Mouse (Mus musculus) heart, embryonic 14.5 days (tissue): Measurements from ENCODE around the gene Tmed1. TPM values are rescaled to one million over a fixed set of nuclear protein-coding genes. Genes with fewer than 3 reads are reported as not detected.

ENCODE experiments used
- ATAC-seq: fragments of 200-750 bp; cut with Nextera tagmentation; 2 replicates; pipeline ENCODE4 v1.8.0; 2017; ENCODE audit warnings: low read depth, moderate TSS enrichment; ENCODE audit not compliant: insufficient number of reproducible peaks, insufficient read depth, low FRiP score
- H3K27ac ChIP-seq, 2 experiments: fragments of 200-500 bp in 1 of 2; fragments of 300-500 bp in 1 of 2; sonication (generic) in 1 of 2; replicated peaks in 1 of 2; 2 replicates each; pipeline ENCODE4 v1.5.1; 2012 to 2014; ENCODE audit warnings: low read depth in 2 of 2, low read length in 2 of 2, control low read depth in 1 of 2, mild to moderate bottlenecking in 1 of 2, mixed read lengths in 1 of 2; ENCODE audit not compliant: control insufficient read depth in 1 of 2, insufficient read depth in 1 of 2
- H3K27me3 ChIP-seq: fragments of 300-500 bp; sonication (generic); 2 replicates; pipeline ENCODE4 v1.6.1; 2014; ENCODE audit warnings: mild to moderate bottlenecking, low read length, control low read depth; ENCODE audit not compliant: control insufficient read depth, insufficient read depth
- H3K36me3 ChIP-seq: fragments of 300-500 bp; sonication (generic); 2 replicates; pipeline ENCODE4 v1.6.1; 2014; ENCODE audit warnings: mild to moderate bottlenecking, control low read depth, low read length, mixed read lengths; ENCODE audit not compliant: control insufficient read depth, insufficient read depth
- H3K4me1 ChIP-seq, 2 experiments: fragments of 200-500 bp in 1 of 2; fragments of 300-500 bp in 1 of 2; sonication (generic) in 1 of 2; 2 replicates each; pipeline ENCODE4 v1.6.1; 2012 to 2014; ENCODE audit warnings: low read length in 2 of 2, control low read depth in 1 of 2, mixed read lengths in 1 of 2; ENCODE audit not compliant: control insufficient read depth in 2 of 2, insufficient read depth in 2 of 2
- H3K4me2 ChIP-seq: fragments of 300-500 bp; sonication (generic); 2 replicates; pipeline ENCODE4 v1.6.1; 2014; ENCODE audit warnings: mild to moderate bottlenecking, low read length
- H3K4me3 ChIP-seq, 2 experiments: fragments of 200-500 bp in 1 of 2; fragments of 300-500 bp in 1 of 2; sonication (generic) in 1 of 2; 2 replicates each; pipeline ENCODE4 v1.5.1; 2012 to 2014; ENCODE audit warnings: low read length in 2 of 2, mild to moderate bottlenecking in 2 of 2, control low read depth in 1 of 2, low read depth in 1 of 2, moderate library complexity in 1 of 2; ENCODE audit not compliant: control insufficient read depth in 1 of 2, insufficient read depth in 1 of 2
- H3K9ac ChIP-seq: fragments of 300-500 bp; sonication (generic); 2 replicates; pipeline ENCODE4 v1.6.1; 2014; ENCODE audit warnings: mild to moderate bottlenecking, low read length
- H3K9me3 ChIP-seq: fragments of 300-500 bp; sonication (generic); 2 replicates; pipeline ENCODE4 v1.6.1; 2016; ENCODE audit warnings: low read length, control low read depth; ENCODE audit not compliant: control insufficient read depth
- WGBS: fragments of 180-500 bp; shearing (Covaris S2); extraction: QIAGEN DNeasy Blood & Tissue Kit; methylation state at CpG from one replicate; pipeline ENCODE4 v1.1.7; 2014; 5-methylcytosine and 5-hydroxymethylcytosine counted together
- polyA plus RNA-seq: library from polyadenylated mRNA; unstranded; fragments of >200 nt; fragmentation: Nextera tagmentation; extraction: Ambion mirVana; gene quantifications from 2 replicates; pipeline ENCODE4 v1.2.1, GENCODE M21; 2014

Gene Tmed1
- polyA plus RNA-seq, 1 experiment from 2014 or later = 81.4 TPM

GRCm38 (mm10) chr9:21539981-21540753 lies 30.1 kb upstream of the Tmed1 start:
- WGBS = 53% methylated on average over 7 of the region's 7 CpGs
- Histone ChIP-seq H3K27me3 (no peaks in the 10 kb centered on the region), H3K9ac (no peak overlapping the region), H3K4me1 (peaks cover under 1 to 6% of the 10 kb centered on the region in 2 experiments; a peak in 3 of 4 replicates), H3K4me3 (no peak overlapping the region), H3K4me2 (no peak overlapping the region), H3K36me3 (no peaks in the 10 kb centered on the region), H3K9me3 (no peaks in the 10 kb centered on the region), H3K27ac (no peak overlapping the region)
- ATAC-seq = no peak

- 70% methylated on average over 4 of the region's 4 CpGs for WGBS
- Histone ChIP-seq H3K4me1 (peaks cover 0 to 5% of the 10 kb centered on the region in 2 experiments; a peak in 1 of 4 replicates), H3K4me3 (no peak overlapping the region), H3K9ac (no peak overlapping the region), H3K9me3 (no peaks in the 10 kb centered on the region), H3K4me2 (no peak overlapping the region), H3K27ac (no peak overlapping the region), H3K36me3 (no peaks in the 10 kb centered on the region), H3K27me3 (no peaks in the 10 kb centered on the region)
- ATAC-seq = no peak
Observed at GRCm38 (mm10) chr9:21537009-21537408, 27.0 kb upstream of the Tmed1 start.

- WGBS = 95% methylated on average over 14 of the region's 14 CpGs
- no peak overlapping the region for H3K27ac ChIP-seq
- no peak for ATAC-seq
Observed at GRCm38 (mm10) chr9:21536501-21536900, 26.4 kb upstream of the Tmed1 start.

GRCm38 (mm10) chr9:21527917-21528324 lies 17.9 kb upstream of the Tmed1 start:
- Histone ChIP-seq H3K27me3 (no peaks in the 10 kb centered on the region), H3K36me3 (no peaks in the 10 kb centered on the region), H3K4me3 (no peak overlapping the region), H3K9me3 (no peaks in the 10 kb centered on the region), H3K4me2 (no peak overlapping the region), H3K4me1 (peaks cover 0 to 4% of the 10 kb centered on the region in 2 experiments; a peak in 1 of 4 replicates), H3K9ac (no peak overlapping the region), H3K27ac (no peak overlapping the region)
- 50% methylated on average over 1 of the region's 1 CpGs for WGBS
- ATAC-seq = no peak

More at GRCm38 (mm10) chr9:21536501-21536900, 26.4 kb upstream of the Tmed1 start:
- Histone ChIP-seq H3K27me3 (no peaks in the 10 kb centered on the region), H3K4me1 (peaks cover 0 to 5% of the 10 kb centered on the region in 2 experiments; a peak in 1 of 4 replicates), H3K36me3 (no peaks in the 10 kb centered on the region), H3K9ac (no peak overlapping the region), H3K4me3 (no peak overlapping the region), H3K4me2 (no peak overlapping the region), H3K9me3 (no peaks in the 10 kb centered on the region)

GRCm38 (mm10) chr9:21527100-21527801 lies 17.2 kb upstream of the Tmed1 start:
- no peak overlapping the region for H3K4me2 ChIP-seq
- no peaks in the 10 kb centered on the region for H3K36me3 ChIP-seq
- H3K27me3 ChIP-seq = no peaks in the 10 kb centered on the region
- no peak overlapping the region for H3K4me3 ChIP-seq
- no peak overlapping the region for H3K27ac ChIP-seq
- no peak overlapping the region for H3K9ac ChIP-seq
- WGBS = 97% methylated on average over 2 of the region's 2 CpGs
- no peaks in the 10 kb centered on the region for H3K9me3 ChIP-seq
- no peak for ATAC-seq
- peaks cover 0 to 4% of the 10 kb centered on the region in 2 experiments; a peak in 1 of 4 replicates for H3K4me1 ChIP-seq

GRCm38 (mm10) chr9:21526634-21526944 lies 16.5 kb upstream of the Tmed1 start:
- H3K4me2 ChIP-seq = no peak overlapping the region
- 57% methylated on average over 3 of the region's 3 CpGs for WGBS

GRCm38 (mm10) chr9:21525937-21526633 lies 16.0 kb upstream of the Tmed1 start, which contains the start of gene AB124611:
Gene AB124611, plus strand, starts transcription at chr9:21526176.
- no peak within 1 kb of the TSS for H3K4me2 ChIP-seq
- peaks cover 0 to 4% of the 10 kb centered on the region in 2 experiments; a peak in 1 of 4 replicates for H3K4me1 ChIP-seq
- no peaks in the 10 kb centered on the region for H3K9me3 ChIP-seq
- no peak within 1 kb of the TSS for H3K27ac ChIP-seq
- no peaks in the 10 kb centered on the region for H3K36me3 ChIP-seq
- ATAC-seq = no peak
- H3K9ac ChIP-seq = 0 out of 2 replicates have a peak within 1 kb of the TSS, but pooled peaks have one; percentile 13
- 48% methylated on average over 14 of the region's 14 CpGs for WGBS
- H3K27me3 ChIP-seq = no peaks in the 10 kb centered on the region
- H3K4me3 ChIP-seq = no peak within 1 kb of the TSS

More at GRCm38 (mm10) chr9:21526634-21526944, 16.5 kb upstream of the Tmed1 start:
- Histone ChIP-seq H3K9ac (0 out of 2 replicates have a peak overlapping the region, but pooled peaks have one; percentile 13), H3K4me3 (no peak overlapping the region), H3K27me3 (no peaks in the 10 kb centered on the region), H3K9me3 (no peaks in the 10 kb centered on the region), H3K36me3 (no peaks in the 10 kb centered on the region), H3K4me1 (peaks cover 0 to 4% of the 10 kb centered on the region in 2 experiments; a peak in 1 of 4 replicates), H3K27ac (no peak overlapping the region)
- ATAC-seq = no peak
